Mouse (Mus musculus): ENCODE results near the gene Cib1. TPM values are rescaled to one million over a fixed set of nuclear protein-coding genes. Genes with fewer than 3 reads are reported as not detected.

Cib1 gene
- total RNA-seq, 4 experiments from 2014 or later = 12.7 to 19.1 (median 16.5) TPM

- DNase-seq (ENCODE audit: low spot score) = no peak
Measured at GRCm38 (mm10) chr7:80201888-80202540, 30.6 kb downstream of the Cib1 start.

GRCm38 (mm10) chr7:80200963-80201539 lies 31.6 kb downstream of the Cib1 start:
- DNase-seq (ENCODE audit: low spot score) = no peak

GRCm38 (mm10) chr7:80200588-80200945 lies 32.0 kb downstream of the Cib1 start:
- no peak for DNase-seq (ENCODE audit: low spot score)

GRCm38 (mm10) chr7:80199851-80200587 lies 32.6 kb downstream of the Cib1 start:
- DNase-seq (ENCODE audit: low spot score) = no peak

- no peak for DNase-seq (ENCODE audit: low spot score)
Measured at GRCm38 (mm10) chr7:80199286-80199685, 33.3 kb downstream of the Cib1 start.

- no peak for DNase-seq (ENCODE audit: low spot score)
Measured at GRCm38 (mm10) chr7:80198863-80199262, 33.8 kb downstream of the Cib1 start.

GRCm38 (mm10) chr7:80197941-80198778 lies 34.5 kb downstream of the Cib1 start:
- DNase-seq (ENCODE audit: low spot score) = peak; percentile 49

GRCm38 (mm10) chr7:80197371-80197770 lies 35.2 kb downstream of the Cib1 start:
- no peak for DNase-seq (ENCODE audit: low spot score)

- no peak for DNase-seq (ENCODE audit: low spot score)
Measured at GRCm38 (mm10) chr7:80195576-80196263, 36.9 kb downstream of the Cib1 start.

GRCm38 (mm10) chr7:80195146-80195545 lies 37.5 kb downstream of the Cib1 start:
- DNase-seq (ENCODE audit: low spot score) = no peak

- DNase-seq (ENCODE audit: low spot score) = no peak
Measured at GRCm38 (mm10) chr7:80193941-80194739, 38.5 kb downstream of the Cib1 start.

GRCm38 (mm10) chr7:80192226-80193061 lies 40.2 kb downstream of the Cib1 start:
- DNase-seq (ENCODE audit: low spot score) = peak; percentile 70

- no peak for DNase-seq (ENCODE audit: low spot score)
Measured at GRCm38 (mm10) chr7:80191455-80191854, 41.2 kb downstream of the Cib1 start.

- no peak for DNase-seq (ENCODE audit: low spot score)
Measured at GRCm38 (mm10) chr7:80189147-80189933, 43.3 kb downstream of the Cib1 start.

GRCm38 (mm10) chr7:80188579-80189125 lies 44.0 kb downstream of the Cib1 start:
- DNase-seq (ENCODE audit: low spot score) = no peak

- DNase-seq (ENCODE audit: low spot score) = no peak
Measured at GRCm38 (mm10) chr7:80187501-80187900, 45.1 kb downstream of the Cib1 start.

GRCm38 (mm10) chr7:80186531-80187296 lies 45.9 kb downstream of the Cib1 start, which contains the start of gene Sema4b:
Sema4b (plus strand) TSS chr7:80186841.
- DNase-seq (ENCODE audit: low spot score) = peak; percentile 87

GRCm38 (mm10) chr7:80186021-80186420 lies 46.6 kb downstream of the Cib1 start:
- peak; percentile 82 for DNase-seq (ENCODE audit: low spot score)
